Mouse (Mus musculus): ENCODE results near the gene Atp1b3. TPM values are rescaled to one million over a fixed set of nuclear protein-coding genes. Genes with fewer than 3 reads are reported as not detected.
"Not testable (repeated sequence)": the region's sequence is repeated elsewhere in the genome, so short reads cannot be mapped to it uniquely, and the experiment has no call there.

Atp1b3 gene
- polyA plus RNA-seq (2012; rRNA removed), result 21.5 and 23.5 TPM in 2 replicates

DNA sequence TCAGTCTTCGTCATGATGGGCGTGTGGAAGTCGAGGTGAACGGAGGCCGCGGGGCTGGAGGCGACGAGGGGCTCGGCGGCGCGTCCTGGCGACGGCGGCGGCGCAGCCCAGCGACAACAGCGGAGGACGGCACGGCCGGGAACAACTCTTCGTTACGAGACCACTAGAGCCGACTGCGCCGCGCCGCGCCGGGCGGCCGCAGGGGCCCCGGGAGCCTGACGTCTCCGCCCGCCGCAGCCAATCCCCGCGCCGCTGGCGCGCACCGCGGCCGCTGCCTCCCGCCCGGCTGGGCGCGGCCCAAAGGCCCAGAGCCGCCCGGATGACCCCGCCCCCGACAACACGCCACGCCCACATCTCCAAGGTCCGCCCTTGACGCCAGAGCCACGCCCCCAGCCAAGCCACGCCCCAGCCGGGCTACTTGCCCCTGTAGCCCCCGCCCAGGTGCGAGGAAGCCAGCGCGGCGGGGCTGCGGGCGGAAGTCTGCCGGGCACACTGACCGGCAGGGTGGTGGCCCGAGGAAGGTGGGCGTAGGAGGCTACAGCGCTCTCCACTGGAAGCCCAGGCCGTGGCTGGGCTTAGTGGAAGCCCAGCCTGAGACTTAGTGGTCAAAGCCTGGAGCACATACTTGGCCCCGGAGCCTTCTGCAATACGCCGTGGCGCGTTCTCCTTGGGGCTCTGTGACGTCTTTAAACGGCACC lies at the start of gene Atp1b3:
Gene Atp1b3 (minus strand): TSS at position 302 of the 698 bp plus-strand sequence.
- peak within 1 kb of the TSS; percentile 100 for H3K4me3 ChIP-seq (ENCODE audit: low read depth, low read length)
- TF ChIP-seq POLR2A (IDR thresholded peaks at IDR 0.05; ENCODE audit: low read depth, low read length) (peak; percentile 77), CTCF (IDR thresholded peaks at IDR 0.05; ENCODE audit: extremely low read depth, insufficient read length, insufficient replicate concordance, low read depth, low read length) (no peak)
- peak within 1 kb of the TSS; percentile 95 for H3K27ac ChIP-seq (ENCODE audit: insufficient read depth, low read depth, low read length)
- no peaks in the 10 kb centered on the region for H3K36me3 ChIP-seq (ENCODE audit: control insufficient read depth, insufficient read depth, low read length)
- WGBS, result under 1% methylated on average over 81 of the region's 81 CpGs
- peaks cover 5% of the 10 kb centered on the region; the same call in 1 of the 2 replicates for H3K4me1 ChIP-seq (ENCODE audit: control insufficient read depth, insufficient read depth, insufficient read length, low read length)
- H3K27me3 ChIP-seq (ENCODE audit: control insufficient read depth, insufficient read depth, low read length), result no peaks in the 10 kb centered on the region

DNA sequence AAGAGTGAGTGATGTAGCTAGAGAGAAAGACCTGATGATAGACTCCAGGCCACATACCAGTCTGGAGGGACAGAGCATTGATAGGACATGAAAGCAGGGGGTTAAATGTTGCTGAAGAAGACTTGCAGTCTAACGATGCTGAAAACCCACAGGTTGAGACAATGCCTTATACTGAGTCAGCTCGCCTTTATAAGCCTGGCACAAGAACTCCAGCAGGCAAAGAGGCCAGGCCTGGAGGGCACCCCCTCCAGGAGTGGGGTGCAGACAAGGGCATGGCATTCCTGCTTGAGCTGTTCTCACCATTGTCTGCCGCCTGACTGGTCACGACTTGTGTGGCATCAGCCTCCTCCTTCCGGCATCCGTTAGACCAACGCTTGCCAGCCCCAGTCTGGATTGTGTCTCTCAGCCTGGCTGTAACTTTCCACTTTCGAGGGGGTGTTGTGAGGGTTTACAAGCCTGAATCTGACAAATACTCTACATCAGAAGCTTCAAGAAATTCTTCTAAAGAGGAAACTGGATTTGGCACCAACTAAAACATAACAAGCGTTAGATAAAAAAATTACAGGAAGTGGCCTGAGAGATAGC lies 48.7 kb upstream of the Atp1b3 start:
- 78% methylated on average over 9 of the region's 9 CpGs for WGBS
- no peak overlapping the region for H3K4me3 ChIP-seq (ENCODE audit: low read depth, low read length)

GRCm38 (mm10) chr9:96404312-96404711 lies 40.1 kb upstream of the Atp1b3 start:
- Histone ChIP-seq H3K36me3 (ENCODE audit: control insufficient read depth, insufficient read depth, low read length) (no peaks in the 10 kb centered on the region), H3K4me1 (ENCODE audit: control insufficient read depth, insufficient read depth, insufficient read length, low read length) (no peaks in the 10 kb centered on the region), H3K27ac (ENCODE audit: insufficient read depth, low read depth, low read length) (no peak overlapping the region), H3K4me3 (ENCODE audit: low read depth, low read length) (no peak overlapping the region), H3K27me3 (ENCODE audit: control insufficient read depth, insufficient read depth, low read length) (no peaks in the 10 kb centered on the region)
- 65% methylated on average over 3 of the region's 3 CpGs for WGBS
- TF ChIP-seq POLR2A (IDR thresholded peaks at IDR 0.05; ENCODE audit: low read depth, low read length) (no peak), CTCF (IDR thresholded peaks at IDR 0.05; ENCODE audit: extremely low read depth, insufficient read length, insufficient replicate concordance, low read depth, low read length) (no peak)

More for the DNA sequence above, 48.7 kb upstream of the Atp1b3 start:
- TF ChIP-seq CTCF (IDR thresholded peaks at IDR 0.05; ENCODE audit: extremely low read depth, insufficient read length, insufficient replicate concordance, low read depth, low read length) (no peak), POLR2A (IDR thresholded peaks at IDR 0.05; ENCODE audit: low read depth, low read length) (no peak)
- Histone ChIP-seq H3K36me3 (ENCODE audit: control insufficient read depth, insufficient read depth, low read length) (no peaks in the 10 kb centered on the region), H3K27me3 (ENCODE audit: control insufficient read depth, insufficient read depth, low read length) (no peaks in the 10 kb centered on the region), H3K27ac (ENCODE audit: insufficient read depth, low read depth, low read length) (no peak overlapping the region), H3K4me1 (ENCODE audit: control insufficient read depth, insufficient read depth, insufficient read length, low read length) (peaks cover 2% of the 10 kb centered on the region; the same call in 1 of the 2 replicates)

DNA sequence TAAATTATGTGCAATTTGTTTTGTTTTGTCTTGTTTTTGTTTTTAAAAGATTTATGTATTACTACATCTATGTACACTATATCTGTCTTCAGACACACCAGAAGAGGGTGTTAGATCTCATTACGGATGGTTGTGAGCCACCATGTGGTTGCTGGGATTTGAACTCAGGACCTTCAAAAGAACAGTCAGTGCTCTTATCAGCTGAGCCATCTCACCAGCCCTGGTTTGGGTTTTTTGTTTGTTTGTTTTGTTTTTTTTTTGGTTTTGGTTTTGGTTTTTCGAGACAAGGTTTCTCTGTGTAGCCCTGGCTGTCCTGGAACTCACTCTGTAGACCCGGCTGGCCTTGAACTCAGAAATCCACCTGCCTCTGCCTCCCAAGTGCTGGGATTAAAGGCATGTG lies 35.7 kb upstream of the Atp1b3 start:
- WGBS, result 80% methylated on average over 3 of the region's 3 CpGs
- not testable (repeated sequence) for H3K4me3 ChIP-seq (ENCODE audit: low read depth, low read length); H3K4me1 ChIP-seq (ENCODE audit: control insufficient read depth, insufficient read depth, insufficient read length, low read length); H3K27ac ChIP-seq (ENCODE audit: insufficient read depth, low read depth, low read length); H3K36me3 ChIP-seq (ENCODE audit: control insufficient read depth, insufficient read depth, low read length); H3K27me3 ChIP-seq (ENCODE audit: control insufficient read depth, insufficient read depth, low read length)

GRCm38 (mm10) chr9:96399425-96399878 lies 35.2 kb upstream of the Atp1b3 start:
- no peaks in the 10 kb centered on the region for H3K36me3 ChIP-seq (ENCODE audit: control insufficient read depth, insufficient read depth, low read length)
- H3K27ac ChIP-seq (ENCODE audit: insufficient read depth, low read depth, low read length), result no peak overlapping the region
- H3K27me3 ChIP-seq (ENCODE audit: control insufficient read depth, insufficient read depth, low read length), result no peaks in the 10 kb centered on the region
- WGBS, result 60% methylated on average over 6 of the region's 6 CpGs
- peaks cover 8% of the 10 kb centered on the region; the same call in 1 of the 2 replicates for H3K4me1 ChIP-seq (ENCODE audit: control insufficient read depth, insufficient read depth, insufficient read length, low read length)
- TF ChIP-seq CTCF (IDR thresholded peaks at IDR 0.05; ENCODE audit: extremely low read depth, insufficient read length, insufficient replicate concordance, low read depth, low read length) (no peak), POLR2A (IDR thresholded peaks at IDR 0.05; ENCODE audit: low read depth, low read length) (no peak)
- no peak overlapping the region for H3K4me3 ChIP-seq (ENCODE audit: low read depth, low read length)

DNA sequence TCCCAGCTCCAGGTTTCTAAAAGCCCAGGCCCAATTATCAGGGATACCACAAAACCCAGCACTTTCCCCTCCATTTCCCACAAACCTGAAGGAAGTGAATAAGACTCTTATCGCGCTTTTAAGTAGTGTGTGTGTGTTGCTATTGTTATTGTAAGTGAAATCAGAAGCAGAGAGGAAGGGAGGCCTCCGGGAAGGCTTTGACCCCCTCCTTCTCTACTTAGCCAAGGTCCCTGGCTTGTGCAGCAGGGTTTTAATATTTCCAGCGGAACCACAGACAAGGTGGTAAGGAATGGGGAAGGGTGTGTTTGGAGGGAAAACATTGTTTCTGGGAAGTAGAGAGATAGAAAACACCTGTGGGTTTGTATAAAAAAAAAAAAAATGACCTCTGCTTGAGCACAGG lies 34.4 kb upstream of the Atp1b3 start:
- WGBS, result 79% methylated on average over 4 of the region's 4 CpGs
- H3K27ac ChIP-seq (ENCODE audit: insufficient read depth, low read depth, low read length), result no peak overlapping the region

GRCm38 (mm10) chr9:96398165-96398564 lies 33.9 kb upstream of the Atp1b3 start:
- Histone ChIP-seq H3K4me1 (ENCODE audit: control insufficient read depth, insufficient read depth, insufficient read length, low read length) (peaks cover 8% of the 10 kb centered on the region; the same call in 1 of the 2 replicates), H3K27me3 (ENCODE audit: control insufficient read depth, insufficient read depth, low read length) (no peaks in the 10 kb centered on the region), H3K4me3 (ENCODE audit: low read depth, low read length) (no peak overlapping the region), H3K27ac (ENCODE audit: insufficient read depth, low read depth, low read length) (no peak overlapping the region), H3K36me3 (ENCODE audit: control insufficient read depth, insufficient read depth, low read length) (no peaks in the 10 kb centered on the region)
- TF ChIP-seq CTCF (IDR thresholded peaks at IDR 0.05; ENCODE audit: extremely low read depth, insufficient read length, insufficient replicate concordance, low read depth, low read length) (no peak), POLR2A (IDR thresholded peaks at IDR 0.05; ENCODE audit: low read depth, low read length) (no peak)
- WGBS, result 75% methylated on average over 8 of the region's 8 CpGs

More for the DNA sequence above, 34.4 kb upstream of the Atp1b3 start:
- TF ChIP-seq POLR2A (IDR thresholded peaks at IDR 0.05; ENCODE audit: low read depth, low read length), result no peak
- no peak for TF ChIP-seq CTCF (IDR thresholded peaks at IDR 0.05; ENCODE audit: extremely low read depth, insufficient read length, insufficient replicate concordance, low read depth, low read length)
- Histone ChIP-seq H3K36me3 (ENCODE audit: control insufficient read depth, insufficient read depth, low read length) (no peaks in the 10 kb centered on the region), H3K4me3 (ENCODE audit: low read depth, low read length) (no peak overlapping the region), H3K27me3 (ENCODE audit: control insufficient read depth, insufficient read depth, low read length) (no peaks in the 10 kb centered on the region), H3K4me1 (ENCODE audit: control insufficient read depth, insufficient read depth, insufficient read length, low read length) (peaks cover 8% of the 10 kb centered on the region; the same call in 1 of the 2 replicates)

Measured in small intestine, adult 2 months (tissue).